Mouse (Mus musculus): ENCODE measurements around the gene Zdhhc17. TPM values are rescaled to one million over a fixed set of nuclear protein-coding genes. Genes with fewer than 3 reads are reported as not detected.
A peak's percentile ranks its signal among the peaks of the same experiment; 100 is the strongest.

Zdhhc17 gene
- polyA plus RNA-seq, 2 experiments from 2014 or later: 19.7 to 22.7 TPM

DNA sequence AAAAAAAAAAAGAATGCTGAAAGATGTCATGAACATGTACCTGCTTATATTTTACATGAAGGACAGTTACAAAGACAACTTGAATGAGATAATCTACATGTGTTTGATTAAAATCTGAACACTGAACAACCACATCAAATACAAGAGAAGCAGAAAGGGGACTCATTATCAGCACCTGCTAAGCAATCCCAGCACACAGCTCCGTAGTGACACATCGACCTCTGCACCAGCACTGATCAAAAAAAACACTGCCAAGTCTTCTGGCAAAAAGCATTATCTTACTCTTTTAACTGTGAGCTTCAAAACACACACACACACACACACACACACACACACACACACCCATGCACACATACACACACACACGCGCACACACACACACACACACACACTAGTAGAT is 58.2 kb downstream of the Zdhhc17 start:
- ATAC-seq: peak; percentile 47

DNA sequence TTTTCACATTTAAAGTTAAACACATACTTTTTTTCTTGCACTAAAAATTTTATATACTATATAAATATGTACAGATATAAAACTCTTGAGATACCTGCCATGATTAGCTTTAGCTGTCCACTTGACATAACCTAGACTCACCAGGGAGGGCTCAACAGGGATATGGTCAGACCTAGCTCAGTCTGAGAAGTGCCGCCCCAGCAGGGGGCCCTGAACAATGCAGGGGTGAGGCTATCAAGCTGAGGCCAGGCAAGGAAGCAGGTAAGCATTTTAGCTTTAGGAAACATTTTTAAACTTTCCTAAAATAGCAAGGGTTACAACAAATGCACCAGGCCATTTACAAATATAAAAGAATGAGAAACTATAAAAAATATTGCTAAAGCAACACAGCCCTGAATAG is 58.8 kb downstream of the Zdhhc17 start:
- no peak for ATAC-seq

DNA sequence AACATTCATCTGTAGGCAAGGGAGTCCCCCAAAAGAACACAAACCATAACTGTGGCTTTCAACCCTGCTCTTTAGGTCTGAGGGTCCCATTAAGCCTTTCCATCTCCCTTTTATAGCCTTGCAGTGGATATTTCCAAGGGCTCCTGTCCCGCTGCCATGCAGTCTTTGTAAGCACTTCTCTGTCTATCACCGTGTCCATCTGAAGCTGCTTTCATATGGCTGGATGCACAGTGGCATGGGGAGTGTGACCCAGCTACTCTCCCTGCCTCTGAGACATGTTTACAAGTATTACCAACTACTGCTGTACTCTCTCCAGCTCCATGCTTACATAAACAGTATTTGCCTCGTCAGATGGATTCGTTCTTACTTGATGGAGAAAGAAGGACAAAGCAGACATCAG is 62.4 kb downstream of the Zdhhc17 start:
- ATAC-seq: no peak

DNA sequence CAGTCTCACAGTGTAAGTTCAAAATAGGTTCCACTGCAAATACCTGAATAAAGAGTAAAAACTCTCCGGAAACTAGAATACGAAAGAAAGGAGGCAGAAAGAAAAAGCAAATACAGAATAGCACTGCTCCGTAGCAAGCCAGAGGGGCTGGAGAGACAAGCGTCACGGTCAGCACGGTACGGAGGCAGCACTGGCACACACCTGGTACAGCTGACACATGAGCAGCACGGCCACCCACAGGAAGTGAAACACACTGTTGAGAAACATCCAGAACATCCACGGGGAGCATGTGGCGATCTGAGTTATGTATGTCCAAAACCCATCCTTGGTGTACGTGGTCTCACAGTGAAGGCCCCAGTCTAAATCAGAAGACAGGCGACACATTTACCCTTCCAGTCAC is 64.0 kb downstream of the Zdhhc17 start:
- no peak for ATAC-seq

DNA sequence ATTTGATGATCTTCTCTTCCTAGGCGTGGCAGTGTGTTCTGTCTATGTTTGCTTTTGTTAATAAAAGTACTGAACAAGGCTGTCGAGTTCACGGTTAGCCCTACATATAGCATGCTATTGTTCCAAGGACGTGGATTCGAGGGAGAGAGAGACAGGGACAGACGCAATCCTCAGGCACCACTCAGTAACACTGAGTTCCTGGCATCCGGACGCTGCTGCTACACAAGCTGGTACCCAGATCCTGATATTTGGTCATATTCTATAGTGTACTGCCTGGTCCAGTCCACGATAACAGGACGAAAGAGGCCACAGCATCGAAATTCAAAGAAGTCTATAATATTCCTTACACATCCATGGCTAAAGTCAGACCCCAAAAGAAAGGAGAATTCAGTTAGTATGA is 65.8 kb downstream of the Zdhhc17 start:
- no peak for ATAC-seq

DNA sequence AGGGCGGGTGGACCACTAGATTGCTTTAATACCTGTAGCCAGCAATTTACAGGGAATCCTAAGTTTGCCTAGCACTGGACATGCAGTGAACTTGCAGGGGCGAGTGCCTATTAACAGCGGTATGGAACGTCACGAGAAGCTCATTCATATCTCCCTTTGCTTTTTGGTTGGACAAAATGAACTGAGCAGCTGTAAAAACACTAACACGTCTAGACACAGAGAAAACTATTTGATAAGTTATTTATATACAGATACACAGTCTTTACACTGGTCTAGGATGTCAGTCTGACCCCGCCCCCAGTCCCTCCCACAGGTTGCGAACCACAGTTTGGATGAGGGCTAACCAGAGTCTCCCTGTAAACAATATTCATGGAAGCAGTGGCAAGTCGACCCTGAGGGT is 67.1 kb downstream of the Zdhhc17 start:
- no peak for ATAC-seq

DNA sequence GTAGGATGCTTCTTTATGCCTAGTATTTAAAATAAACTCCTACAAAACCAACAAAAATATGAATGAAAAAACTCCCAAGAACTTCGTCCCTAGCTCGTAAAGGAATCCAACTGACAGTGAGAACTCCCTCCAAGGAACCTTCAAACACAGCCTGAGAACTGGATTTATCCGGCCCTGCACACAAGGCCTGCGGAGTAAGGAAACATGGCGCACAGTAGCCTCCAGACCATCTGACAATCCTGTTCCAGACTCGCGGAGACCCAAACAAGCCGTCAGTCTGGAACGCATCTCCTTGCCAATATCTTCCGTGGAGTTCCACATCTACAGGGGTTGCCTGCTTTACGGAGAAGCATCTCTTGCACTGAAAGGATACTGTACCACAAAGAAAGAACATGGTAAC is 68.0 kb downstream of the Zdhhc17 start:
- ATAC-seq: no peak

DNA sequence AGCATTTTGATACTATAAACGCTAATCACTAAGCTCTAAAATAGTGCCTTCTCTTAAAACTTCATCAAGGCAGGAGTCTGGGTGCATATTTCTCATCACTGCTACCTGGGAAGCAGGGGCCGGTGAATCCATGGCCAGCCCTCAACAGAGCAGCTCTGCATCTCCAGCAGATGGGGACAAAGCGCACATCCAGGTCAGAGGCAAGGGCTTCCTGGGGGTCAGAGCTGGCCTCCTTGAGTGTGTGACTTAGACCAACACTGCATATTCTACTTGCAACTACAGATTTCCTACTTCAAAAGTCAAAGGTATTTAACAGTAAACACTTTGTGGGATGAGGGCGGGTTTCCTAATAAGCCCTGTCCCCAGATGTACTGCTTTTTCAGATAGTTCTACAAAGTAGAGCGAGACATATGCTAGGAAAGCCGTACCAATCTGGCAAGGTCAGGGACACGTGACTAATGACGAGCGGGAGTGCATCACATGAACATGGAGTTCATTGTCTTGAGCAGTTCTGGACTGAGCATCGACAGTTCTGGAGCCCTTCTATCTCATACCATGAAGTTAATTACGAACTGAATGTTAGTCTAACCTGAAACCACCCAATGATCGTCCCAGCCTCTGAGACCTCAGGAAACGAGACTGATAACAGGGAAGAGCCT is 69.1 kb downstream of the Zdhhc17 start:
- no peak for ATAC-seq

DNA sequence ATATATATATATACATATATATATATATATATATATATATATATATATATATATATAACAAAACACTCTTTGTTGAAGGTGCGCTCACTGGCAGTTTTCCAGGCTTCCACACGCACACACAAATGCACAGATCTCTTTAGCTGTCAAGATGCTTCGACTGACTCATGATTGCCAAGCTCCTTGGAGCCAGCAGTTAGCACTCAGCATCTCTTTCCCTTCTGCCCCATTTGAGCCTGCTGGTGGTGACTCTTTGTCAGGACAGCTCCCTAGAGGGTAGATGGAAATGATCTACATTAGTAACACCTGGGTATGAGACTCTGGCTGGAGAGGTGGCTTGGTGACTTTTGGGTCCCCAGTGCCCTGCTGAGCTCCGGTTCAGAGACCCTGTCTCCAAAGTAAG is 70.2 kb downstream of the Zdhhc17 start:
- ATAC-seq: no peak

DNA sequence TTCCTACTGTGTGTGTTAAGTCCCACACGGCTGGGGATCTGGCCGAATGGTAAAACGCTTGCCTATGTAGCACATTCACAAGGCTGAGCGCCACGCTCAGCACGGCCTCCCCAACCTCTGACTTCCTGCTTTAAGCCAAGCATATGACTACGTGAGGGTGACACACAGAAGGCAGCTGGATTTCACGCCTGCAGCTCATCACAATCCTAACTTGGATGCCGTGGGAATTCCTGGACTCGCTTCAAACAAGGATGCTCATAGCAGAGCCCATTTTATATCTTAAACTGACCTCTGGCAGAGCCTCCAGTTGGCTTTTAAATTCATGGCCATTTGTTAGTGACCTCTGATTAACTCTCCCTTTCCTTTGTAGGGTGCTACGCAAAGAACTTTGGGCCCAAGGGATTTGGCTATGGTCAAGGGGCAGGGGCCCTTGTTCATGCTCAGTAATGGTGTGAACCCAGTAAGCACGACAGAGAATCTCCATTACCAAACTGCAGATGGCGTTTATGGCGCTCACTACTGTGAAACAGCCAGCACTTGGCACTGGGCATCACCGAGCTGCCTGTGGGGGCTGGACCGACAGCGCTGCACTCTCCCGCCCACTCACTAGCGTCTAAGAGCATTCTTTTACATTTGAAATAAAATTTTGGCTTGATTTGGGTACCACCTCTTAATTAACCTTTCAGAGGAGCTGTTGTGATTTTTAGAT is 70.9 kb downstream of the Zdhhc17 start:
- ATAC-seq: no peak

DNA sequence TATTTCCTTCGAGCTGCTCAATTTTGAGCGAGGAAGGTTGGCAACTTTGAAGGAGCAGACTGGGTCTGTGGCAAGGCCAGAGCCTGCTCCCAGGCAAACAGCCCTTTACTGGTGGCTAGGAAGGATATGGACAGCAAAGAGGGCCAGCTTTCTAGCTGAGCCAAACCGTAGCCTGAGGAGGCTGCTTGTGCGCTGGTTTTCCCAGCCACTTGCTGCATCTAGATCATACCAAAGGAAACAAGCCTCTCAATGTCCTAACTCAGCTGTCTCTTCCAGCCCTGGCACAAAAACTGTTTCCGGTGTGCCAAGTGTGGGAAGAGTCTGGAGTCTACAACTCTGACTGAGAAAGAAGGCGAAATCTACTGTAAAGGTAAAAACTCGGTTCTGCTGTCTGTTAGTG is 71.6 kb downstream of the Zdhhc17 start:
- no peak for ATAC-seq

DNA sequence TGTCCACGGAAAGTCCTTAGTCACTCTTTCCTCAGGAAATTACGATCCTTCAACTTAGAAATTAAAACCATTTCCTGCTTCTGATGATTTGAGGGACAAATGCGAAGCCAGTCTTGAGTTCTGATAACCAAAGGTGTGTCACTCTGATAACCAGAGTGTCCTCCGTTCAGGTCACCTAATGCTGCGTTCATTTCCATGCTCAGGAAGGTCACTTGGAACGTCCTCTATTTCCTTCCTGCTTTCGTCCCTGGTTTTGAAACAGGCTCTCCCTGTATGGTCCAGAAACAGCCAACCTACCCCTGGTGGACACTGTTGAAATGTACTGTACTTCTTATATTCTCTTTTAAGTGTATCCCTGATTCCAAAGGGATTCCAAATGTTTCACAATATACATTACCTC is 74.3 kb downstream of the Zdhhc17 start:
- ATAC-seq: no peak

DNA sequence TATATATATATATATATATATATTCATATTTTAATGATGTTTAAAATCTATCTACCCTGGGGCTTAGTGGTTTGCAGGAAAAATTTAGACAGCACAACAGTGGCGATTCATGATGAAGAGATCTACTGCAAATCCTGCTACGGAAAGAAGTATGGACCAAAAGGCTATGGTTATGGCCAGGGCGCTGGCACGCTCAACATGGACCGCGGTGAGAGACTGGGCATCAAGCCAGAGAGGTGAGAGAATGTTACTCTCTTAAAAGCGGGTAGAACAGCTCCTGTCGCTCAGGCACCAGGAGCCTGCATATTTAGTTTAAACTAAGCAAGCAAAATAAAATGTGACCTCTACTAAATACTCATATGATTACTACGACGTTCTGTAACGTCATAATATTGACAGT is 74.9 kb downstream of the Zdhhc17 start:
- no peak for ATAC-seq

DNA sequence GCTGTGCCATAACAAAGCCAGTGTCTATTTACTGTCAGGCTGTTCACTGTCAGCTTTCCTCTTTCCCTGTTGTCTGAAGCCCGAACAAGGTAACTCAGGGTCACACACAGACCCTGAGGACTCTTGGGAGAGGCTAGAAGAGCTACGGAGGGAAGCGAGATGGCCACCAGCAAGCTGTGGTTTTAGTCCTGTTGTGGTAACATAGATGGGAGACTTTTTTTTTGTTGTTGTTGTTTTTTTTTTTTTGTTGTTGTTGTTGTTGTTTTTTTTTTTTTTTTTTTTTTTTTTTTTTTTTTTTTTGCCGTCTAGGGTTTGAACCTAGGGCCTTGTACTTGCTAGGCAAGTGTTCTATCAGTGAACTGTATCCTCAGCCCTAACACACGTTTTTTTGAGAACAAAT is 76.4 kb downstream of the Zdhhc17 start:
- ATAC-seq: no peak

DNA sequence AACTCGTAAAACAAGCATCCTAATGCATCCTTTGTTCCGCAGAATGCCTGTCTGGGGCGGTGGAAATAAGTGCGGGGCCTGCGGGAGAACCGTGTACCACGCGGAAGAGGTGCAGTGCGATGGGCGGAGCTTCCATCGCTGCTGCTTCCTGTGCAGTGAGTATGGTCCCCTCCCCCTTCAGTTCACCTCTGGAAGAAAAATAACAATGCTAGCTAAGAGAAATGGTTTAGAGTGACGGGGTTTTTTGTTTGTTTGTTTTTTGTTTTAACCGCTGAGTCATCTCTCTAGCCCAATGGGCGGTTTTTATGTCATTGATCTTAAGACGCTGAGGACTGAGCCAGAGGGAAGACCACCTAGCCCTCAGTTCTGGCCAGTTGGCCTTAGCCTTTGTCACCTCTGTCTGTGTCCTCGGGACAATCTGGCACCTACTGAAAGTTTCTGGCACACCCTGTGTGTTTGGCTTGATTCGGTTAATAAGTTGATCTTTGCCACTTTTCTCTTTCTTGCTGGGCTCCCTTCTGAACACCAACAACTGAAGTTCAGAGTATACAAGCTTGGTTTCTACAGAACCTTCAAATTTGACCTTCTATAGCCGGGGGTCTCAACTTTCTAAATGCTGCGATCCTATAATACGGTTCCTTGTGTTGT is 77.9 kb downstream of the Zdhhc17 start:
- ATAC-seq: peak; percentile 97

DNA sequence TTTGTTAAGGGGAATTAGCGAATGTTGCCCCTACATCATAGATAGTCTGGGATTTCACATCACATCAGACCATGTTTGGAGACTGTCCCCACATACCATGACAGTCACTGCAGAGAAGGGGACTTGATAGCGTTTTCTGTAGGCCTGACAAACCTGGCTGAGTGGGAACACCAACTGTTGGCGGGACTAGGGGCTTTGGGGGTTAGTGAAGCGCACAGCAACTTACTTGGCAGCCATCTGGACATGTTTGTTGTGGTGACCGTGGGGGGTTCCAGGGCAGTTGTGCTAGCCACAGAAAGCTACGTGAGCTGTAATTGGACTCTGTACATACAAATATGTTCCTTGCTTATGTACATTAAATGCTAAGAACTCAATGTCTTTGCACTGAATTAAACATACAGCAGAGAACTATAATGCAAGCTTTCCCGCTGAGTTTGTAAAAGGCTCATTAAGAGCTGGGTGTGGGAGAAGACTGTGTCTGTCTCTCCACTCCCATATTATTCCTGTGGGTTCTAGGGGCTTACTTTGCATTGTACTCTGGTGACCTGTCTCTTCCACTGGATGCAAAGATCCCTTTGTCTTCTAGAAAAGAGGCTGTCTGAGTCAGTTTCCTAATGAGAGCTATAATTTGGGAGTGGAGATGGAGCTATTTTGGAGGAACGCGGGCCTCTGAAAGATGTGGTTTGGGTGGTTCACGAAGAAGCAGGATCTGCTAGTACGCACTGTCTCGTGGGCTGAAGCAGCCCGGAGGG is 78.6 kb downstream of the Zdhhc17 start:
- no peak for ATAC-seq

DNA sequence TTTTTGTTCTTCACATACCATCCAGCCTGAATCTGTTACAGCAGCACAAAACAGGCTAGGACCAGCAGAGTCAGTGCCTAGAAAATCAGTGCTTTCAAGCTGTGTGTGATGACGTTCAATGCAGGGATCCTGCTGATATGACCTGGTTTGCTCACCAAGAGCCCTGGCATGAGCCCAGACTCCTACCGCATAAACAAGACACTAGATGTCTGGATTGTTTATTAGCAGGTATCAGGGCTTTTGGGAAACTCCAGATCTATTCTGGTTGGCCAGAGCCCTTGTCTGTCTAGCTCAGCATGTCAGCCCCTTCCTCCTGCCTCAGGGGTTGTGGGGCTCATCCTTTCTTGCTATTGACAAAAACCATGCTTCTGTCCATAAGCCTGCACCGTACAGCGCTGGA is 80.2 kb downstream of the Zdhhc17 start:
- no peak for ATAC-seq

DNA sequence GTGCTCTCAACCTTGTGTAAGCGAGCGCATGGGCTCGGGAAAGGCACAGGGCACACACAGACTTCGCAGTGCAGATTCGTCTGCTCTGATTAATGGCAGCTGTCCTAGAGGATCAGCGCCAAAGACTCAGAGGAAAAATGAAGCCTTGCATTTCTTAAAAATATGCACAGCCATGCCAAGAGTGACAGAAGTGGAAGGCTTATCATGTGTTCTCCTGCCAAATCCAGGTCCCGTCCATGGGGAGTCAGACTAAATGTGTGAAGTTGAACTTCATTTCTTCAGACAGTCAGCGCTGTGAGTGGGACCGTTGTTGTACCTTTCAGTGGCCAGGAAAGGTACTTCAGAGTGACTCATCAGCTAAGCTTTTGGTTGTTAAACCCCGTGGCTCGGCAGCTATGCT is 82.4 kb downstream of the Zdhhc17 start:
- no peak for ATAC-seq

DNA sequence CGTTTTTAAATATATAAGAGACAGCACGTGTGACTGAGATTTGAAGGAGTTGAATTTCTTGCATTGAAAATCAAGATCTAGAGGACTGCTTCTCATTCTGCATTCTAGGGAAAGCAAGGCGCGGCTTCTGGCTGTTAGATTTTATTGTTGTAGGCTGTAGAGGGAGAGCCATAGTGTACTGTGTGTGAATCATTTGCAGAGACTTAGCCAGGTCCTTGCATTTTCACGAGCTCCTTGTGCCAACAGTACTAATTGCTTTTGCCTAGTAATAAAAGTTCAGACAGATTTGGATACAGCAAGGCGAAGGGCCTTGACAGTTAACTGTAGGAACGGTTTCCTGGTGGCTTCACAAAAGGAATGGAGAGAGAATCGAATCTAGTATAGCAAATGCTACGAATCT is 87.3 kb downstream of the Zdhhc17 start:
- no peak for ATAC-seq

DNA sequence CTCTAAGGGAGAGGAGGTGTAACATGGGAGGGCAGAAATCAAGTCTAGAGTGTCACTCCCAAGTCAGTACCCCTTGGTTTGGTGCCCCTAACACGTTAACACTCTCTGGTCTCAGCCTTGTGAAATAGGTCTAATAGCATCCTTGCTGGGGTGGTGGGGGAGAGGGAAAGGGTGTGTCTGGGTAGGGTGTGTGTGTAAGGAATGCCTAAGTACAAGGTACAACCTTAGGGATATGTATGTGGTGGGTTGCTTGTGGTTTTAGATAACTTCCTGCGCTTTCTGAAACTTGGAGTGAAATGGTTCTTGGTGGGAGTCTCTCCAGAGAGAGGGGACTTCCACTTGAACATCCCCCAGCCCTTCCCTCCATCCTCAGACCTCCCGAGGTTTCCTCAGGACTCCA is 88.0 kb downstream of the Zdhhc17 start:
- ATAC-seq: no peak

DNA sequence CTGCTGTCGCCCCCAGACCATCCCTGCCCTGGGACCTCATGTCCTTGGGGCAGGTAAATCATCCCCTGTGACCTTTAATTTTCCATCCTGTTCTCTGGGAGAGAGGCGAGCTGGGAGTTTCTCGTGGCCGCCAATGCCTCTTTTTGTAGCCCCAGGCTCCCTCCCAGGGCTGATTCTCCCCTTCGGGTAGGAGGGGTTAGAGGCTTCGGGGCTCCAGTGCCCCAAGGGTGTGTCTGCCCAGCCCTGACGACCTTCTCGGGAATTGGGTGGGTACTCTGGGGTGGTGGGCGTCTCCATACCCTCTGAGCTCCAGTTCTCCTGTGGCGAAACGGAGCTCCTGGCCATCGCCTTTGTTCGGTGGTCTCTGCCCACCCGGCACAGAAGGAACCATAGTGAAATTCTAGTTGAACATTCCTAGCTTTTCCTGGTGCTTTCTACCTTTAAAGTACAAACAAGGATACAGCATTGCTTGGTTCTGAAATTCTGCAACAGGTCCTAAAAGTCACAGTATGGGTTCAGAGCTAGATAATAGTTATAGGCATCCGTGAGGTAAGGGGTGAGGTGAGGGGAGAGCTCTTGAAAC is 89.5 kb downstream of the Zdhhc17 start:
- ATAC-seq: peak; percentile 40

DNA sequence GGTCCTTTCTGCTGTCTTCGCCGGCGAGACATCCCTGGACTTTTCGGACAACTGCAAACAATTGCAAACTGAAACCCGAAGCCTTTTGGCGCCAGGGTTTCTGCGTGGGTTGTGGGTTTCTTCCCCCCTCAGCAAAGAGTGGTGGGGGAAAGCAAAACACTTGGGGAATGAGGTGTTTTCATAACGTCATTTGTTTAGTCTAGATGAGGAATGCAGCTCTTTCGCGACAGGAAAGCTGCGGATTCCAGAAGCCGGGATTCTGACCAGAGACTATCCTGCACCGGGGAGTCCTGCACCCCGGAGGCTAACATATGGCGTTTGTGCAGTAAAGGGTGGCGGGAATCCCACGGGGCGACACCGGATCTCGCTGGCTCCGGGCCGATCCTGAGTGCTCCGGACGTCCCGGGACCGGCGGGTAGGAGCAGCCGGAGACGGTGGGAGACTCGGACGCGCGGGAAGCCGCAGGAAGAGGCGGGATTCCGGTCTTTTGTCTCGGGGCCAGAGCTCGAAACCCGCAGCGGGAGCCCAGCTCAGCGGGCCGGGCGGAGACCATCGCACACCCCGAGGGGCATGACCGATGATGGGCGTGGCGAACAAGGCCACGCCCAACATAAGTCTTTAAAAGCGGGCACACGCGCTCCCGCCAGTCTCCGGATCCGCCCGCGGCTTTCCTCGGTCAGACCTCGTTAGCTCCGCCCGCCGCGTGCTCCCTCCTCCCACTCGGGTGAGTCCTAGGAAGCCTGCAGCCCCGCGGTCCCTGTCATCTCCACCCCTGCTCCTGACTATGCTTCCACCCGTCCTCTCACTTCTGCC is 90.2 kb downstream of the Zdhhc17 start, which contains the start of gene Csrp2:
Csrp2 (plus strand) TSS at position 259 of the 813 bp plus-strand sequence.
- ATAC-seq: peak; percentile 87
